Comparison of ENCODE assay signal across 24 mouse cellular contexts in the genomic region with DNA sequence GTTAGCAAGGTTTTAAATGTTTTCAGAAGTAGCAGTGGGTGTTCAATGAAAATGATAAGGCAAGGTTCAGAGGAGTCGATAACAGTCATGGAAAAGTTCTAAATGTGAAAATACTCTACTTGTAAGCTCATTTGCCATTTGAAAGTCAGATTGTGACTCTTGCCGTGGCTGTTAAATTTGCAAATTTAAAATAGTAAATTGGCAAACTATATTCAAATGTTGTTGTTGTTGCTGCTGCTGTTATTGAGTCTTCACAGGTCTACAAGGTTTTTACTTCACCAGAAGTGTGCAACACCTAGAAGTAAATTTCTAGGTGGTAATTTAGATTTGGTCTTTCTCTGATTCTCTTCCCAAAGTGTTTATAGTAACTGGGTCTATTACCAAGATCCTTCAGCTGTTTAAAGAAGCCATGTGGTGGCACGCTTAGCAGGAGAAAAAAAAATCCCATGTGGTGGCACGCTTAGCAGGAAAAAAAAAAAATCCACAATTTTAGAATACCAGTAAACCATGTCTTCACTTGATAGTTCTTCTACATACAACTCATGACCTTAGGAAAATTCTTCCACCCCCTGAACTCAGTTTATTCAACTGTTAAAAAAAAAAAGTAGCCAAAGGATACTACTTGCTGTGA. TPM values are rescaled to one million over a fixed set of nuclear protein-coding genes. Genes with fewer than 3 reads are reported as not detected.
A peak's percentile ranks its signal among the peaks of the same experiment; 100 is the strongest.
DNase-seq lines count a peak whose midpoint lies in the region; ATAC-seq and TF ChIP-seq lines count a peak whose summit lies in the region.
"Had no signal": no experiment of that assay in that cellular context is flagged by ENCODE, and none has a peak within 500 bp of the region (broad histone marks: within the 10 kb centered on the region; RNA-seq: fewer than 3 reads in every experiment).

No protein-coding gene starts in this region.

- H3K27ac ChIP-seq in CH12.LX (ENCODE audit: insufficient read depth, low read depth), result no peak overlapping the region
- H3K27ac ChIP-seq in macrophage, result peak overlapping the region; percentile 76
- H3K27ac ChIP-seq in hindbrain, embryonic 16.5 days (ENCODE audit: low read depth, low read length), result no peak overlapping the region
- H3K27ac ChIP-seq: embryonic facial prominence, embryonic 10.5 days; forebrain, embryonic 10.5 days; forebrain, embryonic 15.5 days; heart, adult 2 months; heart, embryonic 15.5 days; hindbrain, embryonic 10.5 days; hindbrain, embryonic 14.5 days had no signal

- H3K36me3 ChIP-seq in CH12.LX (replicated peaks in 1 of 2; ENCODE audit: control insufficient read depth in 1 of 2, insufficient read depth in 1 of 2, low read length in 1 of 2) (no peaks in the 10 kb centered on the region), macrophage (ENCODE audit: inconsistent target) (no peaks in the 10 kb centered on the region)
- no peaks in the 10 kb centered on the region for H3K36me3 ChIP-seq in hindbrain, embryonic 16.5 days (ENCODE audit: control insufficient read depth, insufficient read depth, low read length)
- H3K36me3 ChIP-seq: embryonic facial prominence, embryonic 10.5 days; forebrain, embryonic 10.5 days; forebrain, embryonic 15.5 days; heart, embryonic 15.5 days; hindbrain, embryonic 10.5 days had no signal

- H3K4me2 ChIP-seq in CH12.LX (ENCODE audit: insufficient read depth, low read depth, poor library complexity, severe bottlenecking), result peak overlapping the region; percentile 50; the same call in 1 of the 2 replicates
- H3K4me2 ChIP-seq in hindbrain, embryonic 16.5 days (ENCODE audit: low read length), result no peak overlapping the region
- H3K4me2 ChIP-seq: forebrain, embryonic 15.5 days; heart, embryonic 11.5 days; heart, embryonic 15.5 days; hindbrain, embryonic 14.5 days had no signal

- 72% methylated on average over 4 of the region's 4 CpGs for WGBS in lung, adult 2 months
- WGBS in macrophage (ENCODE audit: missing documents), result 6% methylated on average over 4 of the region's 4 CpGs
- WGBS in hindbrain, embryonic 16.5 days, result 89% methylated on average over 4 of the region's 4 CpGs

- in situ Hi-C loops in CH12.LX (cut with MboI; ENCODE audit: low pct_ligation_motif_present, low pct_unique_long_range_greater_than_20kb, low sequenced_read_pairs), result no loop called here

- no peak for TF ChIP-seq RAD21 in CH12.LX (IDR thresholded peaks at IDR 0.05; ENCODE audit: low read depth, low read length)

- TF ChIP-seq EP300 in CH12.LX (IDR thresholded peaks at IDR 0.05; ENCODE audit: low read length), result no peak

- TF ChIP-seq POLR2A in lung, adult 2 months (IDR thresholded peaks at IDR 0.05; ENCODE audit: borderline replicate concordance, extremely low read depth, low read depth, low read length), result no peak
- TF ChIP-seq POLR2A in CH12.LX (IDR thresholded peaks at IDR 0.05; ENCODE audit: low read depth, low read length), result no peak

- peak overlapping the region; percentile 16 for H3K4me3 ChIP-seq in lung, adult 2 months (replicated peaks; ENCODE audit: extremely low read depth, low read depth, low read length)
- H3K4me3 ChIP-seq in CH12.LX (replicated peaks in 1 of 3; ENCODE audit: low read depth in 2 of 3, low read length in 2 of 3, poor library complexity in 1 of 3) (peak overlapping the region in 2 of 3 experiments; percentile 48 to 60), macrophage (ENCODE audit: inconsistent target) (peak overlapping the region; percentile 59)
- no peak overlapping the region for H3K4me3 ChIP-seq in hindbrain, embryonic 16.5 days (ENCODE audit: low read length)
- H3K4me3 ChIP-seq: embryonic facial prominence, embryonic 10.5 days; erythroblast, embryonic 14.5 days; forebrain, embryonic 10.5 days; forebrain, embryonic 15.5 days; heart, adult 2 months; heart, embryonic 15.5 days; hindbrain, embryonic 10.5 days had no signal

- no peaks in the 10 kb centered on the region for H3K9me3 ChIP-seq in CH12.LX (replicated peaks; ENCODE audit: low read length)
- no peaks in the 10 kb centered on the region for H3K9me3 ChIP-seq in hindbrain, embryonic 16.5 days (ENCODE audit: control insufficient read depth, low read length)
- H3K9me3 ChIP-seq: embryonic facial prominence, embryonic 10.5 days; forebrain, embryonic 10.5 days; forebrain, embryonic 15.5 days; heart, embryonic 15.5 days; hindbrain, embryonic 10.5 days had no signal

- no peak for ATAC-seq in CD4-positive, CD25-positive, alpha-beta regulatory T cell, adult 4 months
- no peak for ATAC-seq in erythroblast, adult 5-6 weeks (replicated peaks; ENCODE audit: low FRiP score, poor library complexity, severe bottlenecking)
- no peak for ATAC-seq in hindbrain, embryonic 16.5 days
- ATAC-seq: forebrain, embryonic 15.5 days had no signal

- TF ChIP-seq CTCF in lung, adult 2 months (IDR thresholded peaks at IDR 0.05; ENCODE audit: insufficient read depth, low read length), result no peak
- TF ChIP-seq CTCF in CH12.LX (conservative IDR thresholded peaks at IDR 0.05 in 1 of 2, IDR thresholded peaks at IDR 0.05 in 1 of 2; ENCODE audit: low read depth in 2 of 2, low read length in 2 of 2), result no peak

- DNase-seq in CD4-positive, CD25-positive, alpha-beta regulatory T cell, adult 2 months (ENCODE audit: low read depth, low spot score), result peak; percentile 19
- DNase-seq in lung, adult 2 months, result no peak
- no peak for DNase-seq in lung, postnatal 10 days
- DNase-seq in CH12.LX (ENCODE audit: extremely low read depth), result no peak
- DNase-seq: adrenal gland, postnatal 10 days; cerebellum, adult 18-20 months; cerebellum, adult 9-11 months; cerebellum, postnatal 36 days; gastrocnemius, postnatal 10 days; heart, adult 2 months; heart, postnatal 14 days had no signal

- H3K79me2 ChIP-seq in CH12.LX (replicated peaks; ENCODE audit: control insufficient read depth, extremely low read depth, insufficient read depth, poor library complexity, severe bottlenecking) (peaks cover 2% of the 10 kb centered on the region), macrophage (ENCODE audit: inconsistent target) (peaks cover 54% of the 10 kb centered on the region)

- peak overlapping the region; percentile 48; the same call in 1 of the 2 replicates for H3K9ac ChIP-seq in CH12.LX (ENCODE audit: insufficient read depth, low read depth)
- no peak overlapping the region for H3K9ac ChIP-seq in hindbrain, embryonic 16.5 days (ENCODE audit: low read depth, low read length)
- H3K9ac ChIP-seq: forebrain, embryonic 15.5 days; heart, embryonic 15.5 days; hindbrain, embryonic 14.5 days had no signal

- no peaks in the 10 kb centered on the region for H3K27me3 ChIP-seq in CH12.LX (replicated peaks)
- no peaks in the 10 kb centered on the region for H3K27me3 ChIP-seq in hindbrain, embryonic 16.5 days (replicated peaks; ENCODE audit: control insufficient read depth, insufficient read depth, low read length)
- H3K27me3 ChIP-seq: forebrain, embryonic 15.5 days; heart, embryonic 15.5 days had no signal

- no peaks in the 10 kb centered on the region for H3K4me1 ChIP-seq in lung, adult 2 months (ENCODE audit: control insufficient read depth, insufficient read depth, low read length)
- peaks cover 0 to 1% of the 10 kb centered on the region in 2 experiments; a peak in 2 of 4 replicates for H3K4me1 ChIP-seq in CH12.LX (ENCODE audit: control insufficient read depth in 1 of 2, insufficient read depth in 2 of 2)
- H3K4me1 ChIP-seq in hindbrain, embryonic 16.5 days (ENCODE audit: control insufficient read depth, insufficient read depth, low read depth, low read length), result no peaks in the 10 kb centered on the region
- H3K4me1 ChIP-seq: embryonic facial prominence, embryonic 10.5 days; forebrain, embryonic 10.5 days; forebrain, embryonic 15.5 days; heart, embryonic 15.5 days; hindbrain, embryonic 10.5 days had no signal

- dilution Hi-C loops in CH12.LX (cut with MboI; ENCODE audit: extremely low pct_ligation_motif_present, extremely low pct_unique_long_range_greater_than_20kb, low sequenced_read_pairs), result no loop called here

TF ChIP-seq in CH12.LX, 34 proteins besides CTCF, POLR2A, EP300 and RAD21 (continues in another document):
- peak; percentile 79 for TF ChIP-seq MYC (IDR thresholded peaks at IDR 0.05; ENCODE audit: low read depth, low read length)
- TF ChIP-seq BHLHE40 (IDR thresholded peaks at IDR 0.05; ENCODE audit: low read depth, low read length), result peak; percentile 64
- TF ChIP-seq MEF2A (IDR thresholded peaks at IDR 0.05; ENCODE audit: borderline replicate concordance, low read depth, low read length), result no peak
- TF ChIP-seq ZNF384 (IDR thresholded peaks at IDR 0.05; ENCODE audit: low read depth, low read length), result peak; percentile 83
- no peak for TF ChIP-seq JUN (IDR thresholded peaks at IDR 0.05; ENCODE audit: insufficient read depth, low read depth, low read length)

RNA-seq across cellular contexts. Expression of a gene that starts 1.3 kb away (rescaled TPM):
- polyA plus RNA-seq in CD4-positive, CD25-positive, alpha-beta regulatory T cell, adult 4 months (2017; shearing (Covaris generic)), result 100 to 1,000 TPM in 1 of 2 experiments, 10 to 100 TPM in 1; 75.6 to 103 TPM
- polyA plus RNA-seq in lung, adult 2 months (2012; rRNA removed), result 0.58 and 1.6 TPM in 2 replicates
- 9.8 and 12.6 TPM in 2 replicates for total RNA-seq in CH12.LX (2012; rRNA removed)
- total RNA-seq in CH12.LX (2014; rRNA removed), result 18.1 and 18.8 TPM in 2 replicates
- polyA plus RNA-seq in CH12.LX (2012; ENCODE audit: insufficient read length, low read depth), result 14.2 and 14.4 TPM in 2 replicates
- total RNA-seq in macrophage (2018; cell fraction: chromatin; rRNA removed), result 100 to 1,000 TPM in 13 of 26 experiments, 10 to 100 TPM in 13; 12.3 to 386 (median 98.8) TPM
- total RNA-seq in macrophage (2018; cell fraction: cytosol; rRNA removed), result 10 to 100 TPM; 15.9 to 40.3 (median 28.5) TPM
- total RNA-seq in macrophage (2018; cell fraction: nucleus; rRNA removed), result 100 to 1,000 TPM in 9 of 26 experiments, 10 to 100 TPM in 17; 32.8 to 249 (median 83.5) TPM
- polyA plus RNA-seq in macrophage (2018), result 23.6 to 56.7 TPM (median 42.1 TPM) in 3 replicates
- 8.3 and 12.3 TPM in 2 replicates for total RNA-seq in erythroblast, adult 5-6 weeks (2015; ENCODE audit: low replicate concordance)
- 14.8 and 18.1 TPM in 2 replicates for total RNA-seq in erythroblast, adult 5-6 weeks (2017; ENCODE audit: low replicate concordance)
- 0.34 and 0.42 TPM in 2 replicates for polyA plus RNA-seq in hindbrain, embryonic 16.5 days (2015; fragmentation: Nextera tagmentation; extraction: Ambion mirVana)
- total RNA-seq: MEL had no signal
- polyA plus RNA-seq: embryonic facial prominence, embryonic 10.5 days; erythroblast, embryonic 14.5 days had no signal

RNA-seq across cellular contexts. Expression of a gene that starts 7.5 kb away (rescaled TPM):
- 10 to 100 TPM; 23.1 to 32.2 TPM for polyA plus RNA-seq in CD4-positive, CD25-positive, alpha-beta regulatory T cell, adult 4 months (2017; shearing (Covaris generic))
- polyA plus RNA-seq in lung, adult 2 months (2012; rRNA removed), result 3.0 and 4.3 TPM in 2 replicates
- total RNA-seq in CH12.LX (2012; rRNA removed) (14.1 and 15.9 TPM in 2 replicates), CH12.LX (2014; rRNA removed) (30.6 and 32.9 TPM in 2 replicates)
- polyA plus RNA-seq in CH12.LX (2012; ENCODE audit: insufficient read length, low read depth) (20.6 and 21.0 TPM in 2 replicates), macrophage (2018) (8.8 to 16.9 TPM (median 12.0 TPM) in 3 replicates)
- total RNA-seq in macrophage (2018; cell fraction: chromatin; rRNA removed), result 10 to 100 TPM; 43.2 to 81.1 (median 59.7) TPM
- total RNA-seq in macrophage (2018; cell fraction: cytosol; rRNA removed), result 10 to 100 TPM in 20 of 26 experiments, 1 to 10 TPM in 6; 8.5 to 13.7 (median 11.1) TPM
- 10 to 100 TPM; 16.5 to 54.6 (median 32.7) TPM for total RNA-seq in macrophage (2018; cell fraction: nucleus; rRNA removed)
- 41.8 and 46.7 TPM in 2 replicates for total RNA-seq in erythroblast, adult 5-6 weeks (2015; ENCODE audit: low replicate concordance)
- 33.7 and 40.4 TPM in 2 replicates for total RNA-seq in erythroblast, adult 5-6 weeks (2017; ENCODE audit: low replicate concordance)
- 30.7 and 31.0 TPM in 2 replicates for polyA plus RNA-seq in hindbrain, embryonic 16.5 days (2015; fragmentation: Nextera tagmentation; extraction: Ambion mirVana)
